Mouse (Mus musculus) olfactory bulb, adult 2 months (tissue): ENCODE results near the gene Ear6. TPM values are rescaled to one million over a fixed set of nuclear protein-coding genes. Genes with fewer than 3 reads are reported as not detected.

ENCODE experiments used
- H3K27ac ChIP-seq: fragments of 200-500 bp; 2 replicates; pipeline ENCODE4 v1.5.1; 2012; ENCODE audit warnings: low read depth, low read length; ENCODE audit not compliant: insufficient read depth
- H3K4me1 ChIP-seq: fragments of 200-500 bp; 2 replicates; pipeline ENCODE4 v1.6.1; 2012; ENCODE audit warnings: low read length; ENCODE audit not compliant: control insufficient read depth, insufficient read depth
- H3K4me3 ChIP-seq: fragments of 200-500 bp; 2 replicates; pipeline ENCODE4 v1.5.1; 2012; ENCODE audit warnings: mild to moderate bottlenecking, low read depth, low read length, moderate library complexity; ENCODE audit not compliant: insufficient read depth
- CTCF ChIP-seq: fragments of 200-500 bp; IDR thresholded peaks from 2 replicates; pipeline ENCODE4 v1.5.1; 2012; ENCODE audit warnings: low read depth, mild to moderate bottlenecking, low read length, moderate library complexity; ENCODE audit not compliant: insufficient read depth
- POLR2A ChIP-seq: fragments of 200-500 bp; IDR thresholded peaks from 2 replicates; pipeline ENCODE4 v1.6.1; 2012; ENCODE audit warnings: mild to moderate bottlenecking, low read depth, low read length, moderate library complexity; ENCODE audit not compliant: insufficient read depth
- WGBS: fragments of 180-500 bp; shearing (Covaris S2); methylation state at CpG from one replicate; pipeline ENCODE4 v1.1.7; 2018; 5-methylcytosine and 5-hydroxymethylcytosine counted together
- polyA plus RNA-seq: library from polyadenylated mRNA; stranded (reverse); fragments of >200 nt; gene quantifications from 2 replicates; pipeline ENCODE4 v1.2.4, GENCODE M21; 2012; ENCODE audit warnings: low replicate concordance; ENCODE audit not compliant: missing spikeins, insufficient read depth, insufficient read length

The Ear6 gene
- polyA plus RNA-seq, 1 experiment = not detected

GRCm38 (mm10) chr14:51892191-51892939, 38.9 kb downstream of the Ear6 start, which contains the start of gene Slc39a2:
TSS of gene Slc39a2 (plus strand) at chr14:51892889.
- peaks cover 4% of the 10 kb centered on the region; the same call in 1 of the 2 replicates for H3K4me1 ChIP-seq
- H3K4me3 ChIP-seq = no peak within 1 kb of the TSS
- TF ChIP-seq POLR2A = no peak
- H3K27ac ChIP-seq = no peak within 1 kb of the TSS
- WGBS = 91% methylated on average over 9 of the region's 9 CpGs

GRCm38 (mm10) chr14:51893094-51893794, 39.7 kb downstream of the Ear6 start:
- TF ChIP-seq CTCF (no peak), POLR2A (no peak)
- WGBS = 50% methylated on average over 10 of the region's 10 CpGs
- Histone ChIP-seq H3K4me3 (no peak overlapping the region), H3K4me1 (peaks cover 4% of the 10 kb centered on the region; the same call in 1 of the 2 replicates), H3K27ac (no peak overlapping the region)

- Histone ChIP-seq H3K4me3 (no peak overlapping the region), H3K27ac (no peak overlapping the region), H3K4me1 (peaks cover 4% of the 10 kb centered on the region; the same call in 1 of the 2 replicates)
- WGBS = 73% methylated on average over 3 of the region's 3 CpGs
- TF ChIP-seq POLR2A (no peak), CTCF (no peak)
These were observed 40.3 kb downstream of the Ear6 start for GRCm38 (mm10) chr14:51893809-51894208.

GRCm38 (mm10) chr14:51895071-51895470, 41.6 kb downstream of the Ear6 start:
- WGBS = 83% methylated on average over 14 of the region's 14 CpGs
- TF ChIP-seq CTCF (no peak), POLR2A (no peak)
- Histone ChIP-seq H3K4me3 (no peak overlapping the region), H3K27ac (no peak overlapping the region), H3K4me1 (peaks cover 4% of the 10 kb centered on the region; the same call in 1 of the 2 replicates)

GRCm38 (mm10) chr14:51896019-51896418, 42.5 kb downstream of the Ear6 start:
- TF ChIP-seq CTCF = no peak
- no peak for TF ChIP-seq POLR2A
- Histone ChIP-seq H3K4me3 (no peak overlapping the region), H3K4me1 (peaks cover 4% of the 10 kb centered on the region; the same call in 1 of the 2 replicates), H3K27ac (no peak overlapping the region)
- WGBS = 79% methylated on average over 6 of the region's 6 CpGs

GRCm38 (mm10) chr14:51896539-51897170, 43.2 kb downstream of the Ear6 start:
- Histone ChIP-seq H3K4me3 (no peak overlapping the region), H3K27ac (no peak overlapping the region), H3K4me1 (peaks cover 4% of the 10 kb centered on the region; the same call in 1 of the 2 replicates)
- WGBS = 32% methylated on average over 8 of the region's 8 CpGs
- no peak for TF ChIP-seq CTCF
- TF ChIP-seq POLR2A = no peak

- TF ChIP-seq CTCF (no peak), POLR2A (no peak)
- no peak overlapping the region for H3K4me3 ChIP-seq
- WGBS = 98% methylated on average over 1 of the region's 1 CpGs
- no peak overlapping the region for H3K27ac ChIP-seq
- peaks cover 4% of the 10 kb centered on the region; the same call in 1 of the 2 replicates for H3K4me1 ChIP-seq
These were observed 45.9 kb downstream of the Ear6 start for GRCm38 (mm10) chr14:51899351-51899750.

- 56% methylated on average over 9 of the region's 9 CpGs for WGBS
- Histone ChIP-seq H3K4me3 (no peak overlapping the region), H3K4me1 (peaks cover 7% of the 10 kb centered on the region; the same call in 1 of the 2 replicates), H3K27ac (no peak overlapping the region)
- peak; percentile 60 for TF ChIP-seq CTCF
- no peak for TF ChIP-seq POLR2A
These were observed 49.6 kb downstream of the Ear6 start for GRCm38 (mm10) chr14:51902806-51903710.
